Mouse (Mus musculus): ENCODE data around the gene Gm17364.
"Not testable (repeated sequence)": the region's sequence is repeated elsewhere in the genome, so short reads cannot be mapped to it uniquely, and the experiment has no call there.

Gm17364 gene

DNA sequence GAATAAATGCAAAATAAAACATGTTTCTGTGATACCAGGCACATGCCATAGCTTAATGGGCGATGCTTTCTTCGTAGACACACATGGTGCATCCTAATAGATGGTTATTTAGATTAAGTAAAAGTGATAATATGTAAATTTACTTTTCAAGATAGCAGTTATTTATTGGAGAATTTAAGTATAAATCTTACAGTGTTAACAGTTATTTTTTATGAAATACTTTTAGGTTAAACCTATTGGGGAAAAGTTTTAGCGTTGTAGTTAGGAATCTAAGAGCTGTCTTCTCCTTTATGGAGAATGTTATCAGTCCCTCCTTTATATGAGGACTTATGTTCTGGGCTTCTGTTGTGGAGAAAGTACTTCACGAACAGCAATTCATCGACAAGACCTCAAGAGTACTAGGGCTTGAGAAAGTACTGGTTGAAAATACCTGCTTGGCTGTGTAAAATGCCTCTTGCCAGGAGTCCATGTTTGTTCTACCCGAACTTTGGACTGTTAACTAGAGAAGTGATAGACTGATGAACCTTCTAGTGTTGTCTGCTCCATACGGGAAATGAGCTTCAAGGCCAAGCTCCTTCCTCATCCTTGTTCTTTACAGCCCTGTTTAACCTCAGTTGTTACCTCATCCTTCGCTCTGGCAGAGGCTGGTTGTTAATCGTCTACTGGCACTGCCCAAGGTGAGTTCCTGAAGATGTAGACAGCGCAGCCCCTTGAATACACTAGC is at the start of gene Gm17364:
Gene Gm17364, minus strand, starts transcription at position 51 of the 724 bp plus-strand sequence.
- no peak for DNase-seq (ENCODE audit: low spot score)

DNA sequence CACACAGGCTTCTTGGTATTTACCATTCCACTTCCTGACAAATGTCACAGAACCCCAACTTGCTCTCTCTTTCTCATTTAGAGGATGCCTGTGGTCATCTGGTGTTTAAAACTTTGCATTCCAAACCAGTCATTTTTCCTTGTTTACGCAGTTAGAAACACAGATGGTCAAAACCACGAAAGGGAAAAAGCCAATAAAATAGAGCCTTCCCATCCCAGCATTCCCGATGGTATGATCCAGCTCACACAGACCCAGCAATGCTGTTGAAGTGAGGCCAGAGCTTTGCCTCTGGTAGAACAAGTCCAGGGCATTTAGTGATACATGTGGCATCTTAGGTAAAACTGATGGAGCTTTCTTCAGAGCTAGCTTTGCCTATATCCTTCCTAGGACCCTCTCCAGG is 47.7 kb upstream of the Gm17364 start:
- DNase-seq (ENCODE audit: low spot score): no peak

DNA sequence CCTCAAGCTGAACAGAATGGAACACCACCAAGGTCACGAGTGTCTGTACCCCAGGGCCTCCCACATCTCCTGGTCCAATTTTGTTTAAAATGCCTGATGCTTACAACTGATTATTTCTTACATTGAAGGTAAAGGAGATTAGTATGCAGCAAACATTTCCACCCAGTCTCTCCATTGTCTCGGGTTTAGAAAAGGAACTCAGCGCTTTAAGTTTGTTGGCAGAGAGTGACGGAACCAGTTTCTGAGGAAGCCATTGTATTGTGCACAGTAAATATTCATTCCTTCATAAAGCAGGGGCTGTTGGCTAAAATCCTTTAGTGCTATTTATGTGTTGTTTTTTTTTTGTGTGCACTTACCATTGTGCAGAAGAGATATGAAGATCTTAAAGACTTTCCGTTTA is 47.0 kb upstream of the Gm17364 start:
- DNase-seq (ENCODE audit: low spot score): no peak

DNA sequence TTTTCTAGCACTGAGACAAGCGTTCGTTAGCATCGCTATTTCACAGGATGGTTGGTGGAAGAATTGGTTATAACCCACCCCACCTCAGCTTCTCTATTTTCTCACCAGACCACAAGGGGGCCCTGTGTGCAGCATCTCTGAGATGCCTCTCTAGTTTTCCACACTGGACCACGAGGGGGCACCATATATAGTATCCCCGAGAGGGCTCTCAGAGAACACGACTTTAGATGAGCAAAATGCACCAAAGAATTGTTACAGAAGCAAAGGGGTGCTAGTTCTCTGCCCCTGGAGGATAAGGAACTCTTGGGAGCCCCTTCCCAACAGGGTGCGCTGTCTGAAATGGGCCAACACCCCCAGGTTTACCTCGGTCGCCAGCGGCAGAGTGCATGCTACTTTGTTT is 28.9 kb upstream of the Gm17364 start:
- DNase-seq (ENCODE audit: low spot score): peak; percentile 43

DNA sequence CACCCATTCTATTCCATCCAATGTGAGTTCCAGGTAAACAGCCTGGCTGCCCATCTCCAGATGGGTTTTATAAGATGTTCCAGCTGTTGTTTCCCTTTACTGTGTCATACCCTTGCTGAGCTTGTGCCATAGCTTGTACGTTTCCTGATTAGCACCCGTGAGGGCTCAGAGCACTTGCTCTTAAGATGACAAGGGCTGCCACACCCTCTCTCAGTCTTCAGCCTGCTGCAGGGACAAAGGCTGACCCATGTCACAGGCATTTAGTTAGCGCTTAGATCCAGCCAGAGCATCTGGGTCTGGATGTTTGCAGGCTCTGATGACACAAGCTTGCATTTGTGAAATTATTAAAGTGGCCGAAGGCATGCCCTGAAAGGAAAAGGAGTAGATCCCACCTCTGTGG is 26.3 kb upstream of the Gm17364 start:
- DNase-seq (ENCODE audit: low spot score): no peak

DNA sequence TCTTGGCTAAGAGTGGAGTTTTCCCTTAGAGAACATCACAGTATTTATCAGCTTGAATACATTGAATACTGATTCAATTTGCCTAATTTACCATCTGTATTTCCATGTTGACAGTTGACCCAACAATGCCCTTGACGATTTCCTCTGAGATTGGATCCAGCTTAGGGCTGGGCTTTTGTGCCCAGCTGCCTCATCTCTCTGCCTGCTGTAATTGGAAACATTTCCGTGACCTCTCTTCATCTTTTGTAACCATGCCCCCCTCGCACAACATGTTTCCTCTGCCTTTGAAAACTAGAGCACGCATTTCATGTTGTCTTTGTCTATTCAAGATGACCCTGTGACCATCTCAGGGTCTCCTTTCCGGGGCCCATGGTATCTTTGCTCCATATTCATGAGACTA is 25.2 kb upstream of the Gm17364 start:
- DNase-seq (ENCODE audit: low spot score): no peak

DNA sequence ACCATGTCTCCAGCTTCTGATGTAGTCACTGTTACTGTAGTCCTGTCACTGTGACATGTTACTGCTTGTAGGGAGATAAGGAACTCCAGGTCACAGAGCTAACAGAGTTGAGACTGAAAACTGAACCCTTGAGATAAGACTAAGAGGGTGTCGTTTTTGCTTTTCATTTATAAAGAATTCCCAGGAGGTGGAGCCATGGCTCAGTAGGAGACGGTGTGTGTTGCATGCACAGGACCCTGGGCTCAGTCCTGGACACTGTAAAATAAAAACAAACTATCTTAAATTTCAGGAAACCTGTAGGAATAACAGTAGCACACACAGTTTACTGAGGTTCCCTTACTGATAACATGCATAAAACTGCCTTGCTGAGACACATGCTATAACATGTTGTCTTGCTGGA is 24.8 kb upstream of the Gm17364 start:
- no peak for DNase-seq (ENCODE audit: low spot score)

DNA sequence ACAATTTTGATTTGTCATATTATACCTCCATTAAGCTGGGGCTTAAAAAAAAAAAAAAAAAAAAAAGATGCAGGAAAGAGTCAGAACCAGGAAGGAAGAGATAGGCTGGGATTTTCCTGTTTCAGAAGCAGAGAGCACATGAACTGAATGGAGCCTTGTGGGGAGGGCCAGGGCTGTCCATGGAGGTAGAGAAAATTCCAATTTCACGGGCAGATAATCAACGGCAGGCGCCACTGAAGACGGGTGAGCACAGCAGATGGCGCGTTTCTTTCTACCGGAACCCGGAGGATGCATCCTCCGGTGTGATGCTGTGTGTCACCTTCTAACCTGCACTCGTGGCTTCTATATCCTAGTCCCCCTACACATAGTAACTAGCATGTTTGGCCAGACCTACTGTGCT is 22.6 kb upstream of the Gm17364 start:
- DNase-seq (ENCODE audit: low spot score): no peak

DNA sequence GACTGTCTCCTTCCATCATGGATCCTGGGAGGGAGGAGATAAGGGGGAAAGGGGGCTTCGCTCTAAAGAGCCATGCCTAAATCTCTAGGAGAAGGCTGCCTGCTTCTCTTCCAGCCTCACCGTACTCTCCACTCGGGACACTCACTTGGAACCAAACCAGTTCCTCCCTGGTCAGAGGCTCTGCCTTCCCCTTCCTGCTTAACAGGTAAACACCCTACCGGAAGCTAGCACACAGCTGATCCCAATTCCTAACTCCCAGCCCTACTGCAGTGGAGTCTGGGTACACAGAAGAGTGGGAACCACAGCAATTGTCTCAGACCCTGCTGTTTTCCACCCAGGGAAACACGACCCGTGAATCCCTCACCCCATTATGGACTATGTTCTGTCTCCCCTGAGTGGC is 22.1 kb upstream of the Gm17364 start:
- no peak for DNase-seq (ENCODE audit: low spot score)

DNA sequence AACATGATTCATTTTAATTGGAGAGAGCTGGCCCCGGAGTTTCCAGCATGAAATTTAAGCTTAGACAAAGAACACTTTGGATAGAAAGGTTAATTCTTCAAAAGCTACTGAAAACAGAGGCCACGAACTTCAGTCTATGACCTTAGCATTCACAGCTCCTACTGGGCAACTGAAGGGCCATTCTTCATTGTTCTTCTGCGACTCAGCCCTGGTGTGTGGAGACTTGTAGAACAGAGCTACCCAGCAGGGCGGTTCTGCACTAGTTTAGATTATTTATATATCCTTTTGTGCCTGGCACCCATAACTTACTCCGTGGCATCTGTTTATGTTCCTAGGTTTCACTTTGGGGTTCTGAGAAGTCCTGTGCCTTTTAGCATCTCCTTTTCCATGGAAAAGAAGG is 19.8 kb upstream of the Gm17364 start:
- no peak for DNase-seq (ENCODE audit: low spot score)

DNA sequence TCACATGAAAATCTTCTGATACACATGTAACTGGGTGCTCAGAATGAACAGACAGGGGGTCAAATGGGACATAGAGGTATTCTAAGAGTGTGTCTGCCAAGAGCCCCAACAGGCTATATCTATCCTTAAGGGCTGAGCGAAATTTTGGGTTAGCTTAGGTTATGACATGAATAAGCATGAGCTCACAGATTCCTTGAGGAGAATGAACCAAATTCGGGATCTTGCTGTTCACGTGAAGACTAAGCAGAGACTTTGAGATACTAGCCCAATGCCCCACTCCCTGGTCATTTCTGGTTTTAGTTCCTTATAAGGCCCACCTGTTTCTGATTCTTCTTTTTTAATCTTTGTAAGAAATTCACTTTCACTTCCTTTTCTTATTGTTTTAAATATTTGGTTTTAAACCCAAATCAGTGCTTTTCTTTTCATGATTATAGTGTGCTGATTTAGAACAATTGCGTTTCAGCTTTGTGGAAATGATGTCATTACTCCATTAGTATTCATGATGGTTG is 17.7 kb upstream of the Gm17364 start:
- DNase-seq (ENCODE audit: low spot score): no peak

DNA sequence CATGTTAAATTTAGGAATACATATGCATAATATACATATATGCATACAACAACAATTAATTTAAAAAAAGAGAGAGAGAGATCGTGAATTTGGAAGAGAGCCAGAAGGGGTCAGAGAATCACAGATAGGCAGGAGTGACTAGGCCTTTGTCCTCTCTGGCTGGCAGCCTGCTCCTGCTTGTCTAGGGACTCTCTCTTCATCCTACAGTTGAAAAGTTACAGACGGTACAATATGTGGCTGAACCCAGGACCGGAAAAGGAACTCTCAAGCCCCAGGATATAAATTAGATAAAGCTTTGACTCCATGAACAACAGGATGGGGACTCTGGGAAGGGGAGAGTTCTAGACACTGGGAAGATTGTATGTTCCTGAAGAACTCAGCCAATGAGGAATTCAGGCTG is 12.5 kb upstream of the Gm17364 start:
- no peak for DNase-seq (ENCODE audit: low spot score)

DNA sequence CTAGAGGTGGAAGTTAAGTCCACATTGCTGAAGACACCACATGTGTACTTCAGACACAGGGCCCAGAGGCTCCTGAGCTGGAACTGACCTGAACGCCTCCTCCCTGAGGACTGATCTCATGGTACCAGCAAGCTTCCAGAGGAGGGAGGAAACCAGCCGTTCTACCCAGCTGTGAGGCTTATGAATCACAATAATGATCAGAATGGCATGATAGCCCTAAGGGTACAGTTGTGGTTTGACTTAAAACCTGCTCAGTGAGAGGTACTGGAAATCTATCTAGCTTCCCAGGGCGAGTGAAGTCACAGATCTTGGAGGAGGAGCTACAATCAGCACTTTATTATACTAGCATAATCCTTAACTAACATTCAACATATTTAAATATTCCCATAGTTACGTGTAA is 11.7 kb upstream of the Gm17364 start:
- DNase-seq (ENCODE audit: low spot score): no peak

DNA sequence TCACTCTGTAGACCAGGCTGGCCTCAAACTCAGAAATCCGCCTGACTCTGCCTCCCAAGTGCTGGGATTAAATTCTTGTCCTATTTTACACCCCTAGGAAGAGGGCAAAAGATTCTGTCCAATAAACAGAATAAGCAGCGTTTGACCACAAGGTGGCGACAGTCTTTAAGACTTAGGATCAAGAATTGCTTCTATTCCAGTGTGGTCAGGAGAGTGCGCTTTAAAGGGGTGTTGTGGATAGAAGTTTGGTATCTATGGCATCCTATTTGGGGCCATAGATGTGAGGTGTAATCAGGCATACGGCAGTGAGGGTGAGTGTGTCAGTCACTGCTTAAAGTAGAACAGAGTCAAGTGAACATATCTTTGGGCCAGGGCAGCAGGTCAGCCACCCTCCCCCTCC is 9.5 kb upstream of the Gm17364 start:
- no peak for DNase-seq (ENCODE audit: low spot score)

DNA sequence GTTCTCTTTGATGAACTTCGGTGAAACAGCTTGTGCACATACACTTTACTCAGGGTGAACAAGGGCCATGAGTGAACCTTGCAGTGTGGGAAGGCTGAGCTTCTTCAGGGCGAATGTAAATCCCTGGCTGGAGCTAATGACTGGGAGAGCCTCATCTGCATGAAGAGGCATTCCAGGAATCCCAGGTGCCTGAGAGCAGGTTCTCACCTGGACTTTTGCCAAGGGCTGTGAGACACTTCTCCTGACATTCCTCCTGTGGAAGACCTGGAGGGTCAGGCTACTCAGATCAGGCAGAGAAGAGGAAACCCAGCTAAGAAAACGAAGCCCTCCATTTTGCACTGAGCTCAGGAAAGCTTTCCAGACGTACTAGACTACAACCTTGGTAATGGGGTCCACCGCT is 6.9 kb upstream of the Gm17364 start:
- DNase-seq (ENCODE audit: low spot score): no peak

DNA sequence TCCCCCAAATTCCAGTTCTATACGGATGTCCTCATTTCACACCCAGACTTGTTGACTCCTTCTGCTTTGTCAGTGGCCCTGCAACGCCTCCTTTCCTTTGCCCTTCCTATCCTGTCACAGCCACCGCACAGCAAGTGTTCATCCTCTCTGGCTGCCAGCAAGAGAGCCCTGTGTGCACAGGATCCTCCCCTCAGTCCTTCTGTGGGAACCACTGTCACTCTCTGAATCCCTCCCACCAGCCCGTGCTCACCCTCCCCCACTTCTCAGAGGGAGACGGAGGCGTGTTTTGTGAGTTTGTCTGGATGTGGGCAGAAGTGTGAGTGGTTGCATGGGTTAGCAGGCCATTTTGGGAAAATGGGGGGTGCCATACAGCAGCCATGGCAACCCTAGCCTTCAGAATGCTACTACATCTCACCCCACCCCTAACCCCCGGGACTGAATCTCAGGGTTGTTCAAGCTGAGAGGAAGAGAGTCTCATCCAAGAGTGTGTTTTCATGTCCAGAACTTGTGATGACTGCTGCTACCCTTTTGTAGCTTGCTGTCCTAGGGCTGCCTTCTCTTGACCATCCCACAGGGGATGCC is 5.9 kb downstream of the Gm17364 start:
- no peak for DNase-seq (ENCODE audit: low spot score)

DNA sequence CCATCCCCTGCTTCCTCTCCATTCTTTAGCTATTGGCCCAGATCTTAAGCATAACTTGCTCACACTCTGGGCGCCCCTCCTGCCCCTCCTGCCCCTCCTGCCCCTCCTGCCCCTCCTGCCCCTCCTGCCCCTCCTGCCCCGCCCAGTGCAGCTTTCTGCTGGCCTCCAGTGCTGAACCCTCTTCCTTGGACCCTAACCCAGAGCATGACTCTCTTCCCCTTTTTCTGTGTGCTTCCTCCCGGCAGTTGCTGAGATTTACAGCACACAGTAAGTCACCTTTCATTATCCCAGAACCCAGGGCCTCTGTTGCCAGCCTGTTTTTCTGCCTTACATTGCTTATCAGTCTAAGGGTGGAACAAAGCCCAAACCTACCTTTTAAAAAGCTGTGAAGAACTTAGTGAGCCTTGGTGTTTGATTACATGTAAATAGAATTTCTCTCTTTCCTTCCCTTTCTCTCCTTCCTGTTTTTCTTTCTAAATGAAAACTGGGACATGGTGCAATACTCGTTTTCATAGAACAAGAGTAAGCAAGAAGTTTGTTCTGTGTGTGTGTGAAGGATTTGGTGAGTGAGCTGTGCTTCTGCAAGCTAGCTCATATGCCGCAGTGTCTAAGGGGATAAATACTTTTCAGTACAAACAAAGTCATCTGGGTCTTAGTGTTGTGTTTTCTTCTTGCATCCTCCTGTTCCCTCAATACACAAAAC is 10.3 kb downstream of the Gm17364 start:
- DNase-seq (ENCODE audit: low spot score): no peak

DNA sequence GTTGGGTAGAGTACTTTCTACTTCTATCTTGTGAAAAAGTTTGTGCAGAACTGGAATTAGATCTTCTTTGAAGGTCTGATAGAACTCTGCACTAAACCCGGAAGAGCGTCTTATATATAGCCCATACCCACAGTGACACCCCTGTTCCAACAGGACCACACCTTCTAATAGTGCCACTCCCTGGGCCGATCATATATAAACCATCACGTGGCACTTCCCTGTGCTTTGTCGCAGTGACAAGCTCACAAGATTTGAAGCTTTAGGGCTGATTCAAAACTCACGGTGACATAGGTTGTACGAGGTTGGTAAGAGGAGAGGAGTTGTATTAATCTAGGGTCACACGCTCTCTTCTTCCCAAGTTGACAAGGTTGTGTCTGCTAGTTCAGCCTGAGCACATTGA is 12.2 kb downstream of the Gm17364 start:
- not testable (repeated sequence) for DNase-seq (ENCODE audit: low spot score)

DNA sequence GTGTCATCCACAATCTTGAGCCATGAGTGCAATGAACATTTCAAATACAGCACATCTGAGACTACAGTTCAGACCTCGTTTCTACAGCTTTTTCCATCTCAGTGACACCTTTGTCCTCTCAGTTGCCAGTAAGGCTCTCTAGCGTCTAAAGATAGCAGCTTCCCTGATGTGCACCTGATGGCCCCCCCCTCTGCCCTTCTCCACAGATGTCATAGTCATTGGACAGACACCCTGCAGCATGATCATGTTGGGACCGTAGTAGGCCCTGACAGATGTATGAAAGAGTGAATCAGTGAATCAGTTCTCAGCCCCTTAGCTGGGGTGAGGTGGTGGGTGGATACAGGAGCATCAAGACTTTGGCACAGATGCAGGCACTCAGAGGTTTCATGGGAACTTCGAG is 15.9 kb downstream of the Gm17364 start:
- no peak for DNase-seq (ENCODE audit: low spot score)

DNA sequence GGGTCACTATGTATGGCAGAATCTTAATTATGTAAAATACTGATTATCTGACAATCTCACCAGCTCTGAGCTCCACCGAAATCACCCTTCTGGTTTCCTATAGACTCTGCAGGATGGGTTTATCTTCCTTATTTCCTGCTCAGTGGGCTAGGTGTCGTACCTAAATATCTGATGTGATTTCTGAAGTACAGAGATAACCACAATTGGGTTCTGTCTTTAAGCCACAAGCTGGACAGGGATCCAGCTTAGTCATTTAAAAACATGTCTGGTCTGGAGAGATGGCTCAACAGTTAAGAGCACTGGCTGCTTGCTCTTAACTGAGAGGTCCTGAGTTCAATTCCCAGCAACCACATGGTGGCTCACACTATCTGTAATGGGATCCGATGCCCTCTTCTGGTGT is 16.8 kb downstream of the Gm17364 start:
- no peak for DNase-seq (ENCODE audit: low spot score)

DNA sequence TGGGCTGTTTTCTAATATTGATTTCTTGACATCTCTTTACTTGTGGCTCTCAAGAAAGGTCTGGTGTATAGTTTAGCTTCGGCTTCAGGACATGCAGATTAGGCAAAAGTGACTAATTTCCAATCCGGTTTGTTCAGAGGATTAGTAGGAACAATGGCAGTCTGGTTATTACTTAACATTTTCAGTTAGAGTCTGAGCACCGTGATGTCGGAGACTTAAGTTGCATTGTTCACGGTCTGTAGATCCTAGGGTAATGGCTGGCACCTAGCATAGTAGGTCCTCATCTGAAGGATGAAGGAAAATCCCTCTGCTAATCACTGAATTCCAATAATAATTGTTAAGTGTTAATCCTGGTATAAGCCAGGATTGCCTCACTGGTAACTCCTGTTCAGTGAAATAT is 17.7 kb downstream of the Gm17364 start:
- no peak for DNase-seq (ENCODE audit: low spot score)

DNA sequence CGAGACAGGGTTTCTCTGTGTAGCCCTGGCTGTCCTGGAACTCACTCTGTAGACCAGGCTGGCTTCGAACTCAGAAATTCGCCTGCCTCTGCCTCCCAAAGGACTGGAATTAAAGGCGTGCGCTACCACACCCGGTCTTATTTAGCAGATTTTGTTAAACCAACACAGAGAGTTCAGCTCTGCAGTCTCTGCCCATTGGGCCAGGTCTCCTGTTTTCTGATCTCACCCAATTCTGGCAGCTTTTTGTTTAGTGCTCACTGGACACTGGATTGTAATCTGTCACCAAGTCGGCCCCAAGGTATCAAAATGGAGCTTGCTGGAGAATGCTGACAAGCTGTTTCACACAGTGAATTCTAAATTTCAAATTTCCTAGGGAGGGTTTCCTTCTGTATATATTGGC is 21.0 kb downstream of the Gm17364 start:
- no peak for DNase-seq (ENCODE audit: low spot score)

DNA sequence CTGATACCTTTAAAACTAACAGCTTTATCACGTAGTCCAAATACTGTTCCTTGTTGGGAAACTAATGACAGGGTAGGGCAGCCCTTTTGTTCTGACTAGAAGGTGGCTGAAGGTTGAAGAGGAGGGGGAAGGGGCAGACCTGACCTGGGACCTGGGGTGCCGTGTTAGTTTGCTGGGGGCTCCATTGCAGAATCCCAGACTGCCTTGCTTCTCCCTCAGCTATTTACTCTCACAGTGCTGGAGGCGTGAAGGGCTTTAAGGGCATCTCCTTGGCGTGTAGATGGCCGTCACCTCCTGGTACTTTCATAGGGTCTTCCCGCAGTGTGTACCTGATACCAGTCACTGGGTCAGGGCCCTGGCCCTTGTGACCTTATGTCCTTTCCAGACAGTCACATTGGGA is 21.6 kb downstream of the Gm17364 start:
- DNase-seq (ENCODE audit: low spot score): no peak
